Mouse (Mus musculus): Measurements from ENCODE around the gene Mthfd2. TPM values are rescaled to one million over a fixed set of nuclear protein-coding genes. Genes with fewer than 3 reads are reported as not detected.

The Mthfd2 gene
- total RNA-seq, 1 experiment from 2014 or later = 29.2 TPM

DNA sequence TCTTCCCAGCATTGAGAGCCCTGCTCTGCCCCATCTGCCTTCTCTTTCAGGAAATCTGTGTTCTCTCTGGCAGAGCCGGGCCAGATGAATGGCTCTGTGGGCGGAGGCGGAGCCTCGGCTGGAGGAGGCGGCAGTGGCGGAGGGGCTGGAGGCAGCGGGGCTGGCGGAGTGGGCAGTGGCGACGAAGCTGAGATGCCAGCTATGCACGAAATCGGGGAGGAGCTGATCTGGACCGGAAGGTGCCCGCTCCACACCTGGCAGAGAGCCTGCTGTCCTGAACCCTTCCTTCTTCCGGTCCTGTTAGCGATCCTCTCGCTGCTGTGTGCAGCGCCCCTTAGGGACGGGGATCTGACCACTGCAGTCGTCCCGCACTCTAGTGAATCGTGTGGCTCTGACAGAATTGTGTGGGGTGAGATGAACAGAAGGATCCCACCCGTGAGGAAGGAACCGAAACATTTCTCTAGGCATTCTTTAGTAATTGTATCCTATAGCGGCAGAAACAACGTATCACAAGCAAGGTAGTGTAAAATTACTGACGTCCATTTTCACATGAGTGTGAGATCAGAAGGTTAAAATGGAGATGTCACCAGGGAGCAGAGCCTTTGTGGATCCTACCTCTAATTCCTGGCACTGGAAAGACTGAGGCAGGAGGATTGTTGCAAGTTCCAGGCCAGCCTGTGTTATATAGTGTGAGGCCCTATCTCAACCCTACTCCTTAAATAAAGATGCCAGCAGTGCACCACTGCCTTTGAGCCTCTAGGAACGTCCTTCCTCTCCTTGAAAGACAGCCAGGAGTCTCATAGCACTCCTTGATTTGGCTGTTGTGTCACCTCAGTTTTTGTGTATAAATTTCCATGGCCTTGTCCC, 57.3 kb downstream of the Mthfd2 start:
- peak; percentile 91 for DNase-seq

GRCm38 (mm10) chr6:83267616-83268015, 58.1 kb downstream of the Mthfd2 start:
- DNase-seq = no peak

DNA sequence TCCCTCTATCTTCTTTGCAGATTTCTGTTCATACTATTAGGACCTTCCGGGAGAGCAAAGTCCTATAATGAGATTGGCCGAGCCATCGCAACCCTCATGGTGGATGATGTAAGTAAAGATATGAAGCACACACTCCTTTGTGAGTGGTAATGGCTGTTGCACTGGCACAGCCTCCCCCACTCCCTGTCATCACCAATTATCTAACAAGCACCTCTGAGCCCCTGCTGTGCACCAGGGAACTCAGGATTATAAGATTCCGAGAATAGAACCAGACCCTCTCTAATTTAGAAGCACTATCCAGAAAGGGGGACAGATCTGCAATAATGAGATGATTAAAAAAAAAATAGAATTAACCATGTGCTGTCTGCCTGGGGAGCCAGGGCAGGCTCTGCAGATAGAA, 60.1 kb downstream of the Mthfd2 start:
- DNase-seq = no peak

DNA sequence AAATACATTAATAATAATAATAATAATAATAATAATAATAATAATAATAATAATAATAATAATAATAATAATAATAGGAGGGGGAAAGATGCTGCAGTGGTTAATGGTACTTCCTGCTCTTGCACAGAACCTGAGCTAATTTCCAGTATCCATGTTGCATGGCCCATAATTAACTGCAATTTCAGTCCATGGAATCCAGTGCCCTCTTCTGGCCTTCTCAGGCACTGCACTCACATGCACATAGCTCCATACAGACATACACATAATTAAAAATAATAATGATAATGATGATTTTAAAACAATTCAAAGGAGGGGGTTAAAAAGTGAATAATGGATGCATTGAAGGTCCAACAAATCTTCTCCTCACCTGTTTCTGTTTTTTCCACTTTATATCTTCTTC, 60.5 kb downstream of the Mthfd2 start:
- no peak for DNase-seq

DNA sequence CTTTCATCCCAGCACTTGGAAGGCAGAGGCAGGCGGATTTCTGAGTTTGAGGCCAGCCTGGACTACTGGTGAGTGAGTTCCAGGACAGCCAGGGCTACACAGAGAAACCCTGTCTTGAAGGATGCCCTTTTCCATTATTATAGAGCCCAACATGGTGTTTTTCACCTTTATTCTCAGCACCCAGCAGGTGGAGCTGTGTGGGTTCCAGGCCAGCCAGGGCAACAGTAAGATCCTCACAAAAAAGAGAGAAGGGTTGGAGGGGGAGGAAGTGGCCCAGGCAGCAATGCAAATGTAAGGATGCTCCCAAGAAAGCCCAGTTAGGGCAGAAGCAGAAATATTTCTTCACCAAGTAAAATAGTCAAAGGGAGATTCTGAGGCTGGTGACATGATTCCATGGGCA, 61.2 kb downstream of the Mthfd2 start:
- DNase-seq = no peak

Other genes starting within 250 kb of the Mthfd2 start
- 61.8 and 64.2 TPM in 2 replicates for gene Pcgf1, start 248.0 kb downstream of the Mthfd2 start, total RNA-seq (2021)
- gene Lbx2, start 239.5 kb downstream of the Mthfd2 start, total RNA-seq (2021) = 11.6 and 22.8 TPM in 2 replicates
- gene Ccdc142, start 224.3 kb downstream of the Mthfd2 start, total RNA-seq (2021) = 10.3 and 10.4 TPM in 2 replicates
- gene Gm42688, start 224.3 kb downstream of the Mthfd2 start, total RNA-seq (2021) = 10.6 and 12.1 TPM in 2 replicates
- gene Mrpl53, start 216.9 kb downstream of the Mthfd2 start, total RNA-seq (2021) = 92.9 and 112 TPM in 2 replicates
- gene Mogs, start 210.4 kb downstream of the Mthfd2 start, total RNA-seq (2021) = 76.1 and 82.2 TPM in 2 replicates
- 92.3 and 118 TPM in 2 replicates for gene Wbp1, start 204.3 kb downstream of the Mthfd2 start, total RNA-seq (2021)
- gene Ino80b, start 200.5 kb downstream of the Mthfd2 start, total RNA-seq (2021) = 24.3 and 31.3 TPM in 2 replicates
- gene Rtkn, start 190.4 kb downstream of the Mthfd2 start, total RNA-seq (2021) = 17.6 and 22.6 TPM in 2 replicates
- 1.2 and 5.1 TPM in 2 replicates for gene Wdr54, start 169.5 kb downstream of the Mthfd2 start, total RNA-seq (2021)
- 0.61 and 1.2 TPM in 2 replicates for gene 1700003E16Rik, start 169.5 kb downstream of the Mthfd2 start, total RNA-seq (2021)
- gene Dctn1, start 160.0 kb downstream of the Mthfd2 start, total RNA-seq (2021) = 138 and 172 TPM in 2 replicates
- 0.12 TPM in 1 of 2 replicates, not detected in the other for gene Slc4a5, start 106.1 kb downstream of the Mthfd2 start, total RNA-seq (2021)
- gene Mob1a, start 108 bp upstream of the Mthfd2 start, total RNA-seq (2021) = 81.3 and 81.9 TPM in 2 replicates
- gene Bola3, start 23.2 kb upstream of the Mthfd2 start, total RNA-seq (2021) = 193 and 211 TPM in 2 replicates
- gene Tet3, start 133.2 kb upstream of the Mthfd2 start, total RNA-seq (2021) = 38.5 and 52.6 TPM in 2 replicates
- 50.2 and 56.8 TPM in 2 replicates for gene Dguok, start 181.1 kb upstream of the Mthfd2 start, total RNA-seq (2021)
- not detected in 2 replicates for gene Actg2, start 210.4 kb upstream of the Mthfd2 start, total RNA-seq (2021)
- gene Stambp, start 246.8 kb upstream of the Mthfd2 start, total RNA-seq (2021) = 28.9 and 31.1 TPM in 2 replicates